Mouse (Mus musculus) neural tube, embryonic 15.5 days (tissue): ENCODE measurements around the gene Myo1a. TPM values are rescaled to one million over a fixed set of nuclear protein-coding genes. Genes with fewer than 3 reads are reported as not detected.

ENCODE experiments used
- polyA plus RNA-seq: library from polyadenylated mRNA; unstranded; fragments of >200 nt; fragmentation: Nextera tagmentation; extraction: Ambion mirVana; gene quantifications from 2 replicates; pipeline ENCODE4 v1.2.1, GENCODE M21; 2015

Myo1a gene
- polyA plus RNA-seq, 1 experiment from 2014 or later = 1.2 TPM

Other genes with a start within 250 kb of the Myo1a start
- gene Stac3, start 203.5 kb upstream of the Myo1a start, polyA plus RNA-seq = 1.9 and 2.9 TPM in 2 replicates
- 17.8 and 22.5 TPM in 2 replicates for gene Ndufa4l2, start 190.2 kb upstream of the Myo1a start, polyA plus RNA-seq
- gene Shmt2, start 182.7 kb upstream of the Myo1a start, polyA plus RNA-seq = 50.4 and 69.9 TPM in 2 replicates
- 80.4 and 102 TPM in 2 replicates for gene Nxph4, start 170.6 kb upstream of the Myo1a start, polyA plus RNA-seq
- 102 and 108 TPM in 2 replicates for gene Lrp1, start 84.0 kb upstream of the Myo1a start, polyA plus RNA-seq
- gene Stat6, start 62.2 kb upstream of the Myo1a start, polyA plus RNA-seq = 5.0 and 11.5 TPM in 2 replicates
- 3.4 and 4.7 TPM in 2 replicates for gene Nemp1, start 38.3 kb upstream of the Myo1a start, polyA plus RNA-seq
- 2.5 and 4.8 TPM in 2 replicates for gene Nab2, start 36.6 kb upstream of the Myo1a start, polyA plus RNA-seq
- 0.56 and 0.75 TPM in 2 replicates for gene Tac2, start 19.3 kb downstream of the Myo1a start, polyA plus RNA-seq
- gene Zbtb39, start 34.4 kb downstream of the Myo1a start, polyA plus RNA-seq = 2.4 and 2.8 TPM in 2 replicates
- 0.90 and 1.3 TPM in 2 replicates for gene Gpr182, start 46.6 kb downstream of the Myo1a start, polyA plus RNA-seq
- not detected in 2 replicates for gene Rdh1, start 54.6 kb downstream of the Myo1a start, polyA plus RNA-seq
- gene Rdh16f1, start 54.6 kb downstream of the Myo1a start, polyA plus RNA-seq = not detected in 2 replicates
- 0.09 and 0.27 TPM in 2 replicates for gene Rdh9, start 71.2 kb downstream of the Myo1a start, polyA plus RNA-seq
- 0.05 and 0.09 TPM in 2 replicates for gene Rdh16, start 96.0 kb downstream of the Myo1a start, polyA plus RNA-seq
- gene Rdh19, start 144.8 kb downstream of the Myo1a start, polyA plus RNA-seq = not detected in 2 replicates
- gene Rdh16f2, start 161.3 kb downstream of the Myo1a start, polyA plus RNA-seq = not detected in 2 replicates
- not detected in 2 replicates for gene Rdh7, start 183.6 kb downstream of the Myo1a start, polyA plus RNA-seq
- 0.06 TPM in 1 of 2 replicates, not detected in the other for gene Sdr9c7, start 193.3 kb downstream of the Myo1a start, polyA plus RNA-seq